Mouse (Mus musculus) hindbrain, embryonic 12.5 days (tissue): ENCODE data around the gene Tmc5. TPM values are rescaled to one million over a fixed set of nuclear protein-coding genes. Genes with fewer than 3 reads are reported as not detected.

Source experiments
- ATAC-seq: fragments of 200-750 bp; cut with Nextera tagmentation; 2 replicates; pipeline ENCODE4 v1.8.0; 2017; ENCODE audit warnings: moderate TSS enrichment; ENCODE audit not compliant: low FRiP score
- H3K27ac ChIP-seq: fragments of 300-500 bp; sonication (generic); 2 replicates; pipeline ENCODE4 v1.5.1; 2016; ENCODE audit warnings: mild to moderate bottlenecking
- H3K27me3 ChIP-seq: fragments of 300-500 bp; sonication (generic); 2 replicates; pipeline ENCODE4 v1.6.1; 2016; ENCODE audit warnings: mild to moderate bottlenecking
- H3K36me3 ChIP-seq: fragments of 300-500 bp; sonication (generic); 2 replicates; pipeline ENCODE4 v1.6.1; 2016; ENCODE audit warnings: mild to moderate bottlenecking
- H3K4me1 ChIP-seq: fragments of 300-500 bp; sonication (generic); 2 replicates; pipeline ENCODE4 v1.6.1; 2016
- H3K4me2 ChIP-seq: fragments of 300-500 bp; sonication (generic); replicated peaks from 2 replicates; pipeline ENCODE4 v1.6.1; 2016; ENCODE audit warnings: mild to moderate bottlenecking
- H3K4me3 ChIP-seq: fragments of 300-500 bp; sonication (generic); 2 replicates; pipeline ENCODE4 v1.5.1; 2016; ENCODE audit warnings: mild to moderate bottlenecking
- H3K9ac ChIP-seq: fragments of 300-500 bp; sonication (generic); 2 replicates; pipeline ENCODE4 v1.6.1; 2016; ENCODE audit warnings: mild to moderate bottlenecking, moderate library complexity
- H3K9me3 ChIP-seq: fragments of 300-500 bp; sonication (generic); replicated peaks from 2 replicates; pipeline ENCODE4 v1.6.1; 2016; ENCODE audit warnings: mild to moderate bottlenecking
- WGBS: fragments of 180-500 bp; shearing (Covaris S2); methylation state at CpG from one replicate; pipeline ENCODE4 v1.1.7; 2016; 5-methylcytosine and 5-hydroxymethylcytosine counted together
- polyA plus RNA-seq: library from polyadenylated mRNA; unstranded; fragments of >200 nt; fragmentation: Nextera tagmentation; extraction: Ambion mirVana; gene quantifications from 2 replicates; pipeline ENCODE4 v1.2.1, GENCODE M21; 2016

The Tmc5 gene
- polyA plus RNA-seq, 1 experiment from 2014 or later, result 0.10 TPM

- ATAC-seq, result no peak
- no peak overlapping the region for H3K4me2 ChIP-seq
- no peak overlapping the region for H3K27ac ChIP-seq
- no peaks in the 10 kb centered on the region for H3K4me1 ChIP-seq
- H3K9me3 ChIP-seq, result no peaks in the 10 kb centered on the region
- no peak overlapping the region for H3K9ac ChIP-seq
- H3K36me3 ChIP-seq, result no peaks in the 10 kb centered on the region
- H3K27me3 ChIP-seq, result no peaks in the 10 kb centered on the region; the same call in 1 of the 2 replicates
- 72% methylated on average over 8 of the region's 8 CpGs for WGBS
- H3K4me3 ChIP-seq, result no peak overlapping the region
These were observed 14.8 kb downstream of the Tmc5 start for GRCm38 (mm10) chr7:118611933-118612332.

DNA sequence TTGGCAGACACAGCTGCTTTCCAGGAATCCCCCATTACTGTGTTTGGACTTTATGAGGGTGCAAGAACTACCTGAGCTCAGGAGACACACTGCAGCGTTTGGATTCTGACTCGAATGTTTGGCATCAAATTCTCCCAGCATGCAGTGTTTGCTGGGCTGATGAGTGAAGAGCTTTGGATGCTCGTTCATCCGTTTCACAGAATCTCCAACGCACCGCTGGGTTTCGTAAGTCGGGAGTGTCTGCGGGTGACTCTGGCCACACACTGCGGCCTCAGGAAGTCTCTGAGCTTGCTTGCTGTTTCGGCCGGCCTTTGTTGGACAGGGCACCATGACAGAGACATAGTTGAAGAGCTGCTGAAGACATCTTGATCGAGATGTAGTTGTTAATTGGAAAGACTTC, 17.0 kb downstream of the Tmc5 start:
- no peaks in the 10 kb centered on the region for H3K36me3 ChIP-seq
- no peak overlapping the region for H3K4me2 ChIP-seq
- no peak overlapping the region for H3K27ac ChIP-seq
- H3K27me3 ChIP-seq, result no peaks in the 10 kb centered on the region; the same call in 1 of the 2 replicates
- no peaks in the 10 kb centered on the region for H3K9me3 ChIP-seq
- H3K9ac ChIP-seq, result no peak overlapping the region
- ATAC-seq, result no peak
- no peak overlapping the region for H3K4me3 ChIP-seq
- no peaks in the 10 kb centered on the region for H3K4me1 ChIP-seq
- WGBS, result 46% methylated on average over 13 of the region's 13 CpGs

GRCm38 (mm10) chr7:118618104-118618503, 21.0 kb downstream of the Tmc5 start:
- no peaks in the 10 kb centered on the region for H3K9me3 ChIP-seq
- H3K4me2 ChIP-seq, result no peak overlapping the region
- H3K27ac ChIP-seq, result no peak overlapping the region
- WGBS, result 79% methylated on average over 5 of the region's 5 CpGs
- no peaks in the 10 kb centered on the region for H3K36me3 ChIP-seq
- no peak overlapping the region for H3K4me3 ChIP-seq
- H3K27me3 ChIP-seq, result no peaks in the 10 kb centered on the region; the same call in 1 of the 2 replicates
- no peak overlapping the region for H3K9ac ChIP-seq
- no peaks in the 10 kb centered on the region for H3K4me1 ChIP-seq
- ATAC-seq, result no peak

DNA sequence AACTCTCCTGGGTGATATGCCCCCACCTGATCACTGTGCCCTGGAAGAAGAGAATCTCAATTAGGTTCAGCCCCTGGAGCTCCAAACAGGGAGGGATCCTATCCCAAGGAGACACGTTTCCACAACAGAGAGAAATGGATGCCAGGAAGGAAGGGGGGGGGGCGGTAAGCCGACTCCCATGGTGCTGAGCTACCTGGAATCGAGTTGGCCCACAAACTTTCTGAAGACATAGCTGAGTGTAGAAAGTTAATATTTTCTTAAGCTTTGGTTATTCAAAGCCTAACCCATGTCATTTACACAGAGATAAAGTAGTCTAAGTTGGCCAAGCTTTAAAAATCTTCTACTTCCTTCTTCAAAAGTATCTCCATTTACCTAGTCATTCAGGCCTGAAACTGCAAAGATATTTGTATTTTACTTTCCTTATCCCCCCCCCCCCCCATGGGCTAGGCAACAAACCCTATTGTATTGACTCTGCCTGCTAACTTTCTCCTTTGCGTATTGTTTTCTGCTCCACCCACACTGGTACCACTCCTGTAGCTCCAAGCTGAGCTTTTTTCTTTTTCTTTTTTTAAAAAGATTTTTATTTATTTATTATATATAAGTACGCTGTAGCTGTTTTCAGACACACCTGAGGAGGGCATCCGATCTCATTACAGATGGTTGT, 23.3 kb downstream of the Tmc5 start:
- Histone ChIP-seq H3K36me3 (no peaks in the 10 kb centered on the region), H3K4me1 (no peaks in the 10 kb centered on the region), H3K27me3 (no peaks in the 10 kb centered on the region), H3K9me3 (no peaks in the 10 kb centered on the region), H3K4me2 (no peak overlapping the region), H3K9ac (no peak overlapping the region), H3K27ac (no peak overlapping the region), H3K4me3 (no peak overlapping the region)
- no peak for ATAC-seq
- 92% methylated on average over 7 of the region's 7 CpGs for WGBS

GRCm38 (mm10) chr7:118621094-118621493, 24.0 kb downstream of the Tmc5 start:
- Histone ChIP-seq H3K9ac (no peak overlapping the region), H3K27ac (no peak overlapping the region), H3K36me3 (no peaks in the 10 kb centered on the region), H3K4me1 (no peaks in the 10 kb centered on the region), H3K9me3 (no peaks in the 10 kb centered on the region), H3K4me3 (no peak overlapping the region), H3K4me2 (no peak overlapping the region), H3K27me3 (no peaks in the 10 kb centered on the region)
- ATAC-seq, result no peak
- 81% methylated on average over 6 of the region's 6 CpGs for WGBS

GRCm38 (mm10) chr7:118627550-118628298, 30.6 kb downstream of the Tmc5 start:
- Histone ChIP-seq H3K4me1 (no peaks in the 10 kb centered on the region), H3K9ac (no peak overlapping the region), H3K27me3 (no peaks in the 10 kb centered on the region), H3K27ac (no peak overlapping the region), H3K9me3 (no peaks in the 10 kb centered on the region), H3K4me3 (no peak overlapping the region), H3K36me3 (no peaks in the 10 kb centered on the region), H3K4me2 (no peak overlapping the region)
- WGBS, result 88% methylated on average over 12 of the region's 13 CpGs
- ATAC-seq, result no peak

DNA sequence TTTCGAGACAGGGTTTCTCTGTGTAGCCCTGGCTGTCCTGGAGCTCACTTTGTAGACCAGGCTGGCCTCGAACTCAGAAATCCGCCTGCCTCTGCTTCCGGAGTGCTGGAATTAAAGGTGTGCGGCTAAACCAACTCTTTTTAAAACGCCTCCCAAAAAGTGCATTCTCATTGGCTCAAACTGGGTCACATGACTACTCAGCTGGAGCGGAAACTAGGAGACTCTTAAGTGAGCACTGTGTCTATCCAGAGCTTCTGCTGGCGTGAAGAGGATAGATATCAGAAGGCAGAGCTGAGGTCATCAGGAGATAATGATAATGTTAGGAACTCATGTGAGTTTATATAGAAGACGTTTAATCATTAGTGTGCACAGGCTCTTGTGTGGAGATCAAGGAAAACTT, 36.0 kb downstream of the Tmc5 start:
- 89% methylated on average over 9 of the region's 9 CpGs for WGBS
- no peaks in the 10 kb centered on the region for H3K4me1 ChIP-seq
- H3K4me3 ChIP-seq, result no peak overlapping the region
- H3K9me3 ChIP-seq, result no peaks in the 10 kb centered on the region
- H3K4me2 ChIP-seq, result no peak overlapping the region
- no peak overlapping the region for H3K27ac ChIP-seq
- H3K9ac ChIP-seq, result no peak overlapping the region
- no peaks in the 10 kb centered on the region for H3K27me3 ChIP-seq
- no peak for ATAC-seq
- no peaks in the 10 kb centered on the region for H3K36me3 ChIP-seq

DNA sequence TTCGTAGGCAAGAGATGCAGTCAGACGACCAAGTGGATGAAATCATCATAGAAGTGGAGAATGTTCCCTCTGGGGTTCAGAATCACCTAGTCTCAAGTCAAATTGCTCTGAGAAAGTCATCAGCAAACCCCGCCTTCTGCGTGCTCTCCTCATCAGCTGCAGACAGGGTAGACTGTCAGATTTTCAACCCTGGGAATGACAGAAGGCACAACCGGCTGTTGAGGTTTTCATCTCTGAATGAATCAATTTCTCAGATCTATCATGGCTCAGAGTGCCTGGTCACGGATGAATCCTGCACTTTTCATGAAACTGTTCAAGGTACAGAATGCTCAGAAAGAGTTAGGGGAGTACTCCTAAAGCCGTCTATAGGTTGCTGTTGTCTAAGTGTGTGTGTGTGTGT, 36.9 kb downstream of the Tmc5 start:
- Histone ChIP-seq H3K4me1 (no peaks in the 10 kb centered on the region), H3K27me3 (no peaks in the 10 kb centered on the region), H3K27ac (no peak overlapping the region), H3K9me3 (no peaks in the 10 kb centered on the region), H3K4me2 (no peak overlapping the region), H3K4me3 (no peak overlapping the region), H3K36me3 (no peaks in the 10 kb centered on the region), H3K9ac (no peak overlapping the region)
- no peak for ATAC-seq
- WGBS, result 83% methylated on average over 7 of the region's 7 CpGs

DNA sequence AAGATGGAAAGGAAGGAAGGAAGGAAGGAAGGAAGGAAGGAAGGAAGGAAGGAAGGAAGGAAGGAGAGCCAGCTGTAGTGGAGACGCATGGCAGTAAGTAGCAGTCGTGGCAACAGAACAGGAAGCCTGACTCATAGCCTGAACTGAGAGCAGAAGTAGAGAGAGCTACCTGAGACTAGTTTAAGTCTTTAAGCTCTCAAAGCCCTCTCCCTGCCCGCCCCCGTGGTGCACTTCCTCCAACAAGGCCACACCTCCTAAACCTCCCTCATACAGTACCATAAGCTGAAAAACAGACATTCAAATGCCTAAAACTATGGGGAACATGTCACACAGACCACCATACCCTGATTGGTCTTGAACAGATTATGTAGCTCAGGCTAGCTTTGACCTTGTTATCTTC, 40.4 kb downstream of the Tmc5 start:
- Histone ChIP-seq H3K36me3 (no peaks in the 10 kb centered on the region), H3K9ac (no peak overlapping the region), H3K27ac (no peak overlapping the region), H3K9me3 (no peaks in the 10 kb centered on the region), H3K4me3 (no peak overlapping the region), H3K4me2 (no peak overlapping the region), H3K27me3 (no peaks in the 10 kb centered on the region), H3K4me1 (no peaks in the 10 kb centered on the region)
- 61% methylated on average over 4 of the region's 4 CpGs for WGBS
- ATAC-seq, result no peak

DNA sequence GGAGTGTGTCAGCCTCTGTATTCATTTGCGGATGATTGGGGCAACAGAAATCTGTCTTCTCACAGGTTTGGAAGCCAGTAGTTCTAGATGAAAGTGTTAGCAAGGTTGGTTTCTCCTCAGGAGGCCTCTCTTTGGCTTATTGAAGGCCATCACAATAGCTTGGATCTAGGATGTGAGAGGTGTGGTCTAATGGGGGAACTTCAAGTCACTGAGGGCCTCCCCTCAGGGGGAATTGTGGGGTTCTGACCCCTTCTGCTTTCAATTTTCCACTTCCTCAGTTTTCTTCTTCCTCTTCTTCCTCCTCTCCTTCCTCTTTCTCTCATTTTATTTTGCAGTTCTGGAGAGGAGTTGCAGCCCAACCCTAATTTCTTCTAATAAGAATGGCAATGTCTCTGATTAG, 49.1 kb downstream of the Tmc5 start:
- 90% methylated on average over 1 of the region's 1 CpGs for WGBS
- Histone ChIP-seq H3K27me3 (no peaks in the 10 kb centered on the region), H3K9me3 (no peaks in the 10 kb centered on the region), H3K36me3 (no peaks in the 10 kb centered on the region), H3K4me1 (no peaks in the 10 kb centered on the region), H3K9ac (no peak overlapping the region), H3K4me3 (no peak overlapping the region), H3K27ac (no peak overlapping the region), H3K4me2 (no peak overlapping the region)
- ATAC-seq, result no peak

DNA sequence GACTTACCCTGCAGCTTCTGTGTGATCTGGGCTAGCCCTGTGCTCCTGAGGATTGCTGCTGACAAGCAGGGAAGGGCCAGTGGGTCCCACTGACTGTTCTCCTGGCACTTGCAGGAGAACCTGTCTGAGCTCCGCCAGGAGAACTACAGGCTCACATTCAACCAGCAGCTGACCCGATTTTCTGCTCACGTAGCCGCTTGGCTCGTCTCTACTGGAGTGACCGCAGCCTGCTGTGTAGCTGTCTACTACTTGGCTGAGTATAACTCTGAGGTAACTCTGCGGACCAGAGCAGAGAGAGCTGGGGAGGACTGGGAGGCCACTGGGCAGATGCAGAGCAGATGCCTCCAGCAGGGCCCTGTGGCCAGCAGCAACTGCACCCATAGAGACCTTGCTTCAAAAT, 52.2 kb downstream of the Tmc5 start:
- no peaks in the 10 kb centered on the region for H3K4me1 ChIP-seq
- H3K27me3 ChIP-seq, result no peaks in the 10 kb centered on the region
- H3K9me3 ChIP-seq, result no peaks in the 10 kb centered on the region
- WGBS, result 84% methylated on average over 7 of the region's 7 CpGs
- H3K36me3 ChIP-seq, result no peaks in the 10 kb centered on the region
- no peak for ATAC-seq
- H3K4me2 ChIP-seq, result no peak overlapping the region
- no peak overlapping the region for H3K9ac ChIP-seq
- no peak overlapping the region for H3K4me3 ChIP-seq
- no peak overlapping the region for H3K27ac ChIP-seq

GRCm38 (mm10) chr7:118650119-118650518, 53.0 kb downstream of the Tmc5 start:
- Histone ChIP-seq H3K4me3 (no peak overlapping the region), H3K9me3 (no peaks in the 10 kb centered on the region), H3K27ac (no peak overlapping the region), H3K9ac (no peak overlapping the region), H3K4me2 (no peak overlapping the region), H3K4me1 (no peaks in the 10 kb centered on the region), H3K36me3 (no peaks in the 10 kb centered on the region), H3K27me3 (no peaks in the 10 kb centered on the region)
- no peak for ATAC-seq
- WGBS, result 93% methylated on average over 4 of the region's 4 CpGs

- Histone ChIP-seq H3K4me1 (no peaks in the 10 kb centered on the region), H3K9me3 (no peaks in the 10 kb centered on the region), H3K27ac (no peak overlapping the region), H3K9ac (no peak overlapping the region), H3K27me3 (no peaks in the 10 kb centered on the region), H3K4me3 (no peak overlapping the region), H3K4me2 (no peak overlapping the region), H3K36me3 (no peaks in the 10 kb centered on the region)
- WGBS, result 93% methylated on average over 1 of the region's 1 CpGs
- ATAC-seq, result no peak
These were observed 53.8 kb downstream of the Tmc5 start for GRCm38 (mm10) chr7:118650891-118651290.
